Mouse (Mus musculus) adrenal gland, postnatal 25 days (tissue): Measurements from ENCODE around the gene Pik3r6. TPM values are rescaled to one million over a fixed set of nuclear protein-coding genes. Genes with fewer than 3 reads are reported as not detected.

Experiments
- DNase-seq: peaks from one replicate; pipeline ENCODE4 v3.0.0; 2021; ENCODE audit warnings: mixed read lengths
- total RNA-seq: library from RNA; stranded (reverse); gene quantifications from 2 replicates; pipeline ENCODE4 v1.2.3, GENCODE M21; 2021

Pik3r6 gene
- total RNA-seq, 1 experiment from 2014 or later = 2.6 TPM

- no peak for DNase-seq
Observed at GRCm38 (mm10) chr11:68533971-68534475, 31.2 kb downstream of the Pik3r6 start.

DNA sequence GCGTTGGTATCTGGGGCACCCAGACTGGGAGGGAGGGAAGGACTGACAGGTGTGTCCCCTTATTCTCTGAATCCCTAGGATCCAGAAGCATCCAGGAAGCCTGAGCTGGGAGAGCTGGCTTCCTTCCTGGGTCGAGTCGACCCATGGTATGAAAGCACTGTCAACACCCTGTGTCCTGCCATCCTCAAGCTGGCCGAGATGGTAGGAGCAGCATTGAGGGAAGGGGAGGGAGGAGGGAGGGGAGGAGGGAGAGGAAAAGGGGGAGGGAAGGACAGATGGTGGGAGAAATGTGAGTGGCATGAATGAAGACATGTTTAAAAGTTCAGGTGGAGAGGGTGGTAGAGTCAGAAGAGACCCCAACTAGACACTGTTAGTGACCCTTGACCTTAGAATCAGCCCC, 33.2 kb downstream of the Pik3r6 start:
- no peak for DNase-seq

GRCm38 (mm10) chr11:68536465-68536864, 33.6 kb downstream of the Pik3r6 start:
- DNase-seq = no peak

DNA sequence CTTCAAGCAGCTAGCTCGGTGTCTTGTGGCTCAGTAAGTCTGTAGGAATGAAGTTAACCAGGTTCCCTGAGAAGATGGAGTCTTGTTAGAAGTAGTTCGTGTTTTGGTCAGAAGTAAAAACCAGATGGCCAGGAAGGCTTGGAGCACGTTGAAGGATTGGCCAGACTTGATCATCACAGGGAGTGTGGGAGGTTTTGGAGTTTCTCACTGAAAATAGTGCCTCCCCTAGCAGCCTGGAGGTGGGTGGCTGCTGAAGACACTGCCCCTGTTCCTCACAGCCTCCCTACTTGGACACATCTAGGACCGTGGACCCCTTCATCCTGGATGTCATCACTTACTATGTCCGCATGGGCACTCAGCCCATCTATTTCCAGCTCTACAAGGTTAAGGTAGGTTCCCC, 36.8 kb downstream of the Pik3r6 start:
- no peak for DNase-seq

DNA sequence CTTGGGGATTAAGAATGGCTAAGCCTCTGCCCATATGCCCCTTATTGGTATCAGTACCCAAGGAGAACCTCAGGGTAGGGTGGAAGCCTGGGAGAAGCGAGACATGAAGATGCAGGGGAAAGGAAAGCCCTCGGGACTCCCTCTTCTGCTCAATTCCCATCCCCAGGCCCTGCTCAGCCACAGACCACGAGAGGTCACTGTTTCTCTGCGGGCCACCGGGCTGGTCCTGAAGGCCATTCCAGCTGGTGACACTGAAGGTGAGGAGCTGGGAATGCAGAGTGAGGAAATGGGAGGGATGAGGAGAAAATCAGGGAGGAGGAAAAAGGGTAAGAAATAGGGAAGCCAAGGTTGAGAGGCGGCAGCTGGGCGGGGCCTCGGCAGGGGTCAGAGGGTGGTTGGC, 41.7 kb downstream of the Pik3r6 start:
- peak; percentile 28 for DNase-seq

GRCm38 (mm10) chr11:68545172-68545571, 42.4 kb downstream of the Pik3r6 start:
- DNase-seq = no peak

DNA sequence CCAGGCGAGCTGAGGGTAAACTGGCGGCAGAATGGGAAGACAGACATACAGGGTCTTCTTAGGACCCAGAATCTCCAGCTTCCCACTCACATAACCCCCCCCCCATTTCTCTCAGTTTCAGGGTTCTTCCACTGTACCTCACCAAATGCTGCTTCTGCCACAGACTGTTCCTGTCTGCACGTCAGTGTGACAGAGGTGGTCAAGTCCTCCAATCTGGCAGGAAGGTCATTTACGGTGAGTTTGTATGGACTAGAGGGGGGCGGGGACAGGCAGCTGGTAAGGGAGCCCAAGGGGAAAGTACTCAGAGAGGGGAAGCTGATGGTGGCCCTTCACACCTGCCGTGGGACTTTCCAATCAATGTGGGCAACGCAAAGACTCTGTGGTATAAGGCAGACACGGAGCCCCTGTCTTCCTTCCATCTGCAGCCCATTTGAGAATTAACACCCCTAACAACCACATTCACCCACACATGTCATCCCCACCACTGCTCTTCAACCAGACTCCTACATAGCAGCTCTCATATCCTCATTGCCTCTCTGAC, 42.9 kb downstream of the Pik3r6 start:
- no peak for DNase-seq

DNA sequence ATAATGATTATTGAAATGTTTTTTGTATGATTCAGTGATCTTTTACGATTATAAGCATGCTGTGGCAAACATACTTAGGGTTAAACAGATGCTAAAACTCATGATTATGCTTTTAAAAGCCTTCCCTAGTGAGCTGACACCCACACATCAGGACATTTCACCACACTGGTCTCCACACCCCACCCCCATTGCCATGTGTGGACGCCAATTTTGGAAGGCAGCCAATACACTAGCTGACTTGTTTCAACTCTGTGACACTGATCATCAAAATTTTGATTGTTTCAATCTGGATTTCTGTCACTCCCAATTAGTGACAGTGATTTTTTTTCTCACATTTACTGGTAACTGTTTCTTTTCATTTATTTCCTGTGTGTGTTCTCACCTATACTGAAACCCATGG, 44.7 kb downstream of the Pik3r6 start:
- no peak for DNase-seq

GRCm38 (mm10) chr11:68549597-68549996, 46.8 kb downstream of the Pik3r6 start:
- DNase-seq = no peak

DNA sequence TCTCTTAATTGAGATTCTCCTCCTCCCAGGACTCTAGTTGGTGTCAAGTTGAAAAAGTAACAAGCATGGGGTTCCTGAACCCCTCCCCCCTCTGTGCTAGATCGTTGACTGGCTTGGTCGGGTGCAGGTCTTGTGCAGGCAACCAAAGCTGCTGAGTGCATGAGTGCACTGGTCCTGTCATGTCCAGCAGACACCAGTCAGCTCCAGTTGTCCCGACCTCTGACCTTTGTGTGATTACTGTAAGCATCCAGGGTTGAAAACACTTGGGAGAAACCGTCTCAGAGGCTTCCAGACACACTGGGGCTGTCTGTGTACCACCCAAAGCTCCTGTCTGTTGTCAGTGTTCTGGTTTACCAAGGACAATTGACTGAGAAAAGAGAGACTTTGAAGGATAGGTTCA, 47.5 kb downstream of the Pik3r6 start:
- no peak for DNase-seq

DNA sequence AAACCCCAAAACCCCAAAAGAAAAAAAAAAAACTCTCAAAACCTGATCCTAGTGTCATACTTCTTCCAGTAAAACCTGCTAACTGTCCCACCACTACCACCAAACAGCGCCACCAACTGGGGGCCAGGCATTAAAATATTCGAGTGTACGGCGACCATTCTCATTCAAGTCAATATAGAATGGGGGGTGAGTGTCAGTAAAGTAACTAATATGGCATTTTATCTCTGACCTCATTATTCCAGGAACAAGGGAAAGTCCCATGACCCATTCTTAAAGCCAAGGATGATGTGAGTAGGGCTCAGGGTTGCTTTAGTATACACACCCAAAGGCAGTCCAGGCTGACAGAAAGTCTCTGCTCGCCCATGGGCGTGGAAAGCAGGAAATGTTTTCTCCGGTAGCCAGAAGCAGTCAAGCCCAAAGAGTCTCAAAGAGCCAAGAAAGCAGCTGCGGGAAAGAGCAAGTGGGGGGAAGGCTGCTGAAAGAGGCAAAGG, 51.2 kb downstream of the Pik3r6 start:
- peak; percentile 55 for DNase-seq

- no peak for DNase-seq
Observed at GRCm38 (mm10) chr11:68555918-68556584, 53.2 kb downstream of the Pik3r6 start, which contains the start of gene Mfsd6l. Mfsd6l (plus strand) TSS chr11:68556186.

DNA sequence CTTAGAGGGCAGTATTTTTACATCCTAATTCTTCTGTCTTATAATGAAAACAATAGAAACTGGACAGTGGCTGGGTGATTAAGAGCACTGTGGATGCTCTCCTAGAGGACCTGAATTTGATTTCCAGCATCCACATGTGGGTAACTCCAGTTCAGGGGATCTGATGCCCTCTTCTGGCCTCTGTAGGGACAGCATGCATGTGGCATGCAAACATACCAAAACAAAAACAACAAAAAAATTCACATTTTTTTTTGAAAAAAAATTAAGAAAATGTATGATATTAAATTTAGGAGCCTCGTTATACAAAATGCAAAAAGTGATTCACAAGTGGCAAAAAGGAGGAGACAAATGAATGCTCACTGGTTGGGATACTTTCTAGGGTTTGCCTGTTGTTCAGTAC, 56.7 kb downstream of the Pik3r6 start:
- DNase-seq = no peak

- no peak for DNase-seq
Observed at GRCm38 (mm10) chr11:68561957-68562950, 59.4 kb downstream of the Pik3r6 start.

DNA sequence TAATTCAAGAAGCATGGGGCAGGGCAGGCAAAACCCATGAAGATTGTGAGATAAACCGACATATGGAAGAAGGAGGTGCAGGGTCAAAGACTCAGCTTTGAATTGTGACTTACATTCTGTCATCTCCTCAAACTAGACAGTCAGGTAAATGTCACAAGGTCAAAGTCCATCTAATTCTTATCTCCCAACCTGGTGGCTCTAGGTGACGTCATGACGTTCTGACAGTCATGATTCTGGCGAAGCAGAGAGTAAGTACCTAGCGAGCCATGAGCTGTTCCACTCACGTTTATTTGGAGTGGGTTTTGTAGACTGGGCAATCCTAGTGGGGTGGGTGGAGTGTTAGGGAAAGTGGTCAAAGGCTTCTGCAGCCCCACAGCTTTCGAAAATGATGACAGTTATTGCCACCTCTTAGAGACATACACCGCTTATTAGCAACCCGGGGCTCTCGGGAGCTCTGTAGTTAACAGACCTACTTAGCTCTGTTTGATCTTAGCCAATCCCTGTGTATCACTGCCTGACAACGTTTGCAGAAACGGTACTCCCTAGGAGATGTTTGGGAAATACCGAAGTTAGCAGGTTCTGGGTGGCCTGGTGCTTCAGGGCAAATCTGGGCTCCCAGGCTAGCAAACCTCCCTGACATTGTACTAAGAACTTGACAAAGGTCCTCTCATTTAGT, 61.7 kb downstream of the Pik3r6 start:
- no peak for DNase-seq

DNA sequence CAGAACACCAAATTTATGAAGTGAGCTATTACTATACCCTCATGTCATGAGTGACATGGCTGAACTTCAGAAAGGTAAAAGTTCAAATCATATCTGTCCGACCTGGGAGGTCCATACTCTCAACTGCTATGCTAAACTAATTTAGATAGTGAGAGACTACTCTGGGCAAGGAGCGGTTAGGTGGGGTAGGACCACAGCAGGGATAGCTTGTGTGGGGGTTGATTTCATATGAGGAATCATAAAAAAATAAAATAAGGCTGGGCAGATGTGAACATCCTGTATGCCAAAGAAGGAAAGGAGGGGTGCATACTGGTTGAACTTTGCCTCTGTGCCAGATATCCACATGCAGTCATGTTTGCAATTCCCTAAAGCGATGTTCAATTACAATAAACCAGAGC, 62.2 kb downstream of the Pik3r6 start:
- DNase-seq = no peak

GRCm38 (mm10) chr11:68566447-68567059, 63.7 kb downstream of the Pik3r6 start:
- peak; percentile 69 for DNase-seq

DNA sequence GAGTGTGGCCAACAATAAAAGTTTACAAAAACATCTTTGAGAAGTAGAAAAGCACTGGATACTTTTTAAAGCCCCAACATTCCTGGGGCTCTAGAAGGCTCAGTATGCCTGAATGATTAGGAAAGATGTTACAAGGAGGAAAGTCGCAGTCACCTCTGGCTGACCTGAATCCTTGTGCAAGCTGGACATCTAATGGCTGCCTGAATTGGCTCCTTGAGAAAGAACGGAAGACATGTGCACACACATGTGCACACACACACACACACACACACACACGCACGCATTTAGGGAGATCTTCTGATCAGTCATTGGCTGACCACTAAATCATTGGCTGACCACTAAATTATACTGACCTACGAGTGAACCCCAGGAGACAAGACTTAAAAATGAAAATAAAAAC, 68.0 kb downstream of the Pik3r6 start:
- no peak for DNase-seq

DNA sequence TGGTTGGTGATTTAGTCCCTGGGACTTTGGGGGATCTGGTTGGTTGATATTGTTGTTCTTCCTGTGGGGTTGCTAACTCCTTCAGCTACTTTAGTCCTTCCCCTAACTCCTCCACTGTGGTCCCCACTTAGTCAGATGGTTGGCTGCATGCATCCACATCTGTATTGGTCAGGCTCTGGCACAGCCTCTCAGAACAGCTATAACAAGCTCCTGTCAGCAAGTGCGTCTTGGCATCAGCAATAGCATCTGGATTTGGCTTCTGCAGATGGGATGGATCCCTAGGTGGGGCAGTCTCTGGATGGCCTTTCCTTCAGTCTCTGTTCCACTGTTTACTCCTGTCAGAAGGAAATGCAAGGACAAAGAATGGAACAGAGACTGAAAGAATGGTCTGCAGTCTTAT, 74.3 kb downstream of the Pik3r6 start:
- no peak for DNase-seq

- DNase-seq = no peak
Observed at GRCm38 (mm10) chr11:68579462-68579881, 76.7 kb downstream of the Pik3r6 start.

GRCm38 (mm10) chr11:68580566-68580965, 77.7 kb downstream of the Pik3r6 start:
- DNase-seq = no peak

DNA sequence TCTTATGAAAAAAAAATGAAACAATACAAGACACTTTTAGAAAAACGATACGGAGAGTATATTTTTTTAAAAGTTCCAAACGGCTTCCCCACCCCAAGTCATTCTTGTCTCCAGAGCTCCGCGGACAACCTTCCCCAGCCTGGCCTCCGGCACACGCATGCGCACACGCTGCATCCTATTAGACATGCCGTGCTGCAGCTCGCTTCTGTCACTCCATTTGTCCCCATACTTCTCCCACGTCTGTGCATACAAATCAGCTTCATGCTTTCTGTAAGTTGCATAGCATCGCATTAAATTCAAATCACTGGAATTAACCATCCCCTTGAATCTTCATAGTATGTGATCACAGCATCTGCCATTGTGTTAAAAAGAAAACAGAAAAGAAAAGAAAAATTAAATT, 80.4 kb downstream of the Pik3r6 start:
- no peak for DNase-seq
